Mouse (Mus musculus): ENCODE data around the gene Rxylt1. TPM values are rescaled to one million over a fixed set of nuclear protein-coding genes. Genes with fewer than 3 reads are reported as not detected.

Rxylt1 gene
- polyA plus RNA-seq, 1 experiment from 2014 or later, result 54.1 TPM

GRCm38 (mm10) chr10:122081352-122081751 lies 15.8 kb downstream of the Rxylt1 start:
- no peak for ATAC-seq
- 0 out of 2 replicates have a peak, but pooled peaks cover 2% of the 10 kb centered on the region for H3K36me3 ChIP-seq
- WGBS, result 95% methylated on average over 1 of the region's 1 CpGs
- no peak overlapping the region for H3K9ac ChIP-seq
- no peak overlapping the region for H3K27ac ChIP-seq
- no peaks in the 10 kb centered on the region for H3K4me1 ChIP-seq (replicated peaks)
- no peak overlapping the region for H3K4me3 ChIP-seq (replicated peaks)
- no peak overlapping the region for H3K4me2 ChIP-seq (replicated peaks)
- no peaks in the 10 kb centered on the region for H3K9me3 ChIP-seq
- no peaks in the 10 kb centered on the region for H3K27me3 ChIP-seq (replicated peaks)

GRCm38 (mm10) chr10:122069153-122069552 lies 28.0 kb downstream of the Rxylt1 start:
- no peaks in the 10 kb centered on the region for H3K4me1 ChIP-seq (replicated peaks)
- no peaks in the 10 kb centered on the region for H3K27me3 ChIP-seq (replicated peaks)
- H3K4me2 ChIP-seq (replicated peaks), result no peak overlapping the region
- H3K27ac ChIP-seq, result no peak overlapping the region
- ATAC-seq, result no peak
- H3K9me3 ChIP-seq, result no peaks in the 10 kb centered on the region
- H3K36me3 ChIP-seq, result no peaks in the 10 kb centered on the region
- H3K4me3 ChIP-seq (replicated peaks), result no peak overlapping the region
- no peak overlapping the region for H3K9ac ChIP-seq

- Histone ChIP-seq H3K4me2 (replicated peaks) (no peak overlapping the region), H3K4me3 (replicated peaks) (no peak overlapping the region), H3K9me3 (no peaks in the 10 kb centered on the region), H3K27me3 (replicated peaks) (no peaks in the 10 kb centered on the region), H3K27ac (no peak overlapping the region), H3K4me1 (replicated peaks) (no peaks in the 10 kb centered on the region), H3K9ac (no peak overlapping the region), H3K36me3 (no peaks in the 10 kb centered on the region)
- ATAC-seq, result no peak
- WGBS, result 90% methylated on average over 6 of the region's 6 CpGs
Measured at GRCm38 (mm10) chr10:122055826-122056225, 41.3 kb downstream of the Rxylt1 start.

GRCm38 (mm10) chr10:122054535-122054934 lies 42.6 kb downstream of the Rxylt1 start:
- H3K9ac ChIP-seq, result no peak overlapping the region
- no peaks in the 10 kb centered on the region for H3K4me1 ChIP-seq (replicated peaks)
- H3K36me3 ChIP-seq, result no peaks in the 10 kb centered on the region
- H3K4me2 ChIP-seq (replicated peaks), result no peak overlapping the region
- no peaks in the 10 kb centered on the region for H3K9me3 ChIP-seq
- 15% methylated on average over 8 of the region's 8 CpGs for WGBS
- H3K4me3 ChIP-seq (replicated peaks), result no peak overlapping the region
- peak; percentile 56 for ATAC-seq
- H3K27ac ChIP-seq, result no peak overlapping the region
- no peaks in the 10 kb centered on the region for H3K27me3 ChIP-seq (replicated peaks)

GRCm38 (mm10) chr10:122051831-122052230 lies 45.3 kb downstream of the Rxylt1 start:
- Histone ChIP-seq H3K9ac (no peak overlapping the region), H3K4me1 (replicated peaks) (0 out of 2 replicates have a peak, but pooled peaks cover under 1% of the 10 kb centered on the region), H3K27me3 (replicated peaks) (no peaks in the 10 kb centered on the region), H3K27ac (no peak overlapping the region), H3K4me2 (replicated peaks) (no peak overlapping the region), H3K4me3 (replicated peaks) (no peak overlapping the region), H3K9me3 (no peaks in the 10 kb centered on the region), H3K36me3 (no peaks in the 10 kb centered on the region)
- WGBS, result 33% methylated on average over 6 of the region's 6 CpGs
- no peak for ATAC-seq

- H3K36me3 ChIP-seq, result no peaks in the 10 kb centered on the region
- peak; percentile 87 for ATAC-seq
- H3K4me2 ChIP-seq (replicated peaks), result peak overlapping the region; percentile 92
- peak overlapping the region; percentile 76 for H3K27ac ChIP-seq
- no peaks in the 10 kb centered on the region for H3K27me3 ChIP-seq (replicated peaks)
- H3K9me3 ChIP-seq, result no peaks in the 10 kb centered on the region
- peak overlapping the region; percentile 78 for H3K9ac ChIP-seq
- WGBS, result 12% methylated on average over 43 of the region's 44 CpGs
- peak overlapping the region; percentile 82 for H3K4me3 ChIP-seq (replicated peaks)
- H3K4me1 ChIP-seq (replicated peaks), result 0 out of 2 replicates have a peak, but pooled peaks cover 2% of the 10 kb centered on the region
Measured at GRCm38 (mm10) chr10:122047727-122048365, 49.3 kb downstream of the Rxylt1 start.

GRCm38 (mm10) chr10:122046904-122047726 lies 50.1 kb downstream of the Rxylt1 start, which contains the start of gene Srgap1:
Srgap1 (minus strand) TSS chr10:122047315.
- no peaks in the 10 kb centered on the region for H3K27me3 ChIP-seq (replicated peaks)
- 0 out of 2 replicates have a peak, but pooled peaks cover 2% of the 10 kb centered on the region for H3K4me1 ChIP-seq (replicated peaks)
- no peaks in the 10 kb centered on the region for H3K36me3 ChIP-seq
- H3K9ac ChIP-seq, result peak within 1 kb of the TSS; percentile 78
- no peaks in the 10 kb centered on the region for H3K9me3 ChIP-seq
- H3K4me2 ChIP-seq (replicated peaks), result peak within 1 kb of the TSS; percentile 92
- H3K27ac ChIP-seq, result peak within 1 kb of the TSS; percentile 76
- peak; percentile 90 for ATAC-seq
- WGBS, result under 1% methylated on average over 55 of the region's 79 CpGs
- H3K4me3 ChIP-seq (replicated peaks), result peak within 1 kb of the TSS; percentile 82

- H3K4me3 ChIP-seq (replicated peaks), result peak overlapping the region; percentile 82
- no peaks in the 10 kb centered on the region for H3K27me3 ChIP-seq (replicated peaks)
- no peaks in the 10 kb centered on the region for H3K36me3 ChIP-seq
- H3K4me2 ChIP-seq (replicated peaks), result peak overlapping the region; percentile 92
- H3K4me1 ChIP-seq (replicated peaks), result 0 out of 2 replicates have a peak, but pooled peaks cover 2% of the 10 kb centered on the region
- no peak for ATAC-seq
- peak overlapping the region; percentile 78 for H3K9ac ChIP-seq
- 1% methylated on average over 13 of the region's 13 CpGs for WGBS
- H3K27ac ChIP-seq, result peak overlapping the region; percentile 76
- no peaks in the 10 kb centered on the region for H3K9me3 ChIP-seq
Measured at GRCm38 (mm10) chr10:122046511-122046903, 50.7 kb downstream of the Rxylt1 start.

- H3K9ac ChIP-seq, result peak overlapping the region; percentile 15; the same call in 1 of the 2 replicates
- peak overlapping the region; percentile 92 for H3K4me2 ChIP-seq (replicated peaks)
- no peaks in the 10 kb centered on the region for H3K9me3 ChIP-seq
- 0 out of 2 replicates have a peak, but pooled peaks cover 2% of the 10 kb centered on the region for H3K4me1 ChIP-seq (replicated peaks)
- H3K36me3 ChIP-seq, result no peaks in the 10 kb centered on the region
- no peak overlapping the region for H3K27ac ChIP-seq
- WGBS, result 27% methylated on average over 9 of the region's 9 CpGs
- H3K27me3 ChIP-seq (replicated peaks), result no peaks in the 10 kb centered on the region
- peak overlapping the region; percentile 82 for H3K4me3 ChIP-seq (replicated peaks)
- ATAC-seq, result no peak
Measured at GRCm38 (mm10) chr10:122045946-122046345, 51.2 kb downstream of the Rxylt1 start.

- Histone ChIP-seq H3K4me2 (replicated peaks) (no peak overlapping the region), H3K9me3 (no peaks in the 10 kb centered on the region), H3K9ac (no peak overlapping the region), H3K27me3 (replicated peaks) (no peaks in the 10 kb centered on the region), H3K4me1 (replicated peaks) (0 out of 2 replicates have a peak, but pooled peaks cover 2% of the 10 kb centered on the region), H3K36me3 (no peaks in the 10 kb centered on the region), H3K27ac (no peak overlapping the region), H3K4me3 (replicated peaks) (no peak overlapping the region)
- 80% methylated on average over 4 of the region's 4 CpGs for WGBS
- no peak for ATAC-seq
Measured at GRCm38 (mm10) chr10:122044926-122045325, 52.2 kb downstream of the Rxylt1 start.

GRCm38 (mm10) chr10:122040372-122040771 lies 56.8 kb downstream of the Rxylt1 start:
- no peak overlapping the region for H3K4me2 ChIP-seq (replicated peaks)
- H3K27me3 ChIP-seq (replicated peaks), result no peaks in the 10 kb centered on the region
- WGBS, result 43% methylated on average over 4 of the region's 4 CpGs
- H3K36me3 ChIP-seq, result no peaks in the 10 kb centered on the region
- H3K4me3 ChIP-seq (replicated peaks), result no peak overlapping the region
- H3K27ac ChIP-seq, result no peak overlapping the region
- no peaks in the 10 kb centered on the region for H3K9me3 ChIP-seq
- ATAC-seq, result no peak
- H3K9ac ChIP-seq, result no peak overlapping the region
- H3K4me1 ChIP-seq (replicated peaks), result no peaks in the 10 kb centered on the region

- no peak overlapping the region for H3K4me2 ChIP-seq (replicated peaks)
- H3K9ac ChIP-seq, result no peak overlapping the region
- WGBS, result 84% methylated on average over 4 of the region's 4 CpGs
- H3K27ac ChIP-seq, result no peak overlapping the region
- no peak overlapping the region for H3K4me3 ChIP-seq (replicated peaks)
- ATAC-seq, result no peak
- no peaks in the 10 kb centered on the region for H3K36me3 ChIP-seq
- no peaks in the 10 kb centered on the region for H3K9me3 ChIP-seq
- no peaks in the 10 kb centered on the region for H3K4me1 ChIP-seq (replicated peaks)
- H3K27me3 ChIP-seq (replicated peaks), result no peaks in the 10 kb centered on the region
Measured at GRCm38 (mm10) chr10:122039566-122039965, 57.6 kb downstream of the Rxylt1 start.
